Mouse (Mus musculus) stomach, embryonic 15.5 days (tissue): ENCODE data around the gene Utp6. TPM values are rescaled to one million over a fixed set of nuclear protein-coding genes. Genes with fewer than 3 reads are reported as not detected.
"Not testable (repeated sequence)": the region's sequence is repeated elsewhere in the genome, so short reads cannot be mapped to it uniquely, and the experiment has no call there.

Experiments
- ATAC-seq: fragments of 200-750 bp; cut with Nextera tagmentation; 2 replicates; pipeline ENCODE4 v1.8.0; 2017; ENCODE audit warnings: low read depth, moderate number of reproducible peaks, moderate TSS enrichment; ENCODE audit not compliant: insufficient read depth, low FRiP score
- H3K27ac ChIP-seq: fragments of 300-500 bp; sonication (generic); 2 replicates; pipeline ENCODE4 v1.5.1; 2015; ENCODE audit warnings: mild to moderate bottlenecking, inconsistent platforms
- H3K27me3 ChIP-seq: fragments of 300-500 bp; sonication (generic); replicated peaks from 2 replicates; pipeline ENCODE4 v1.6.1; 2015; ENCODE audit warnings: inconsistent platforms
- H3K36me3 ChIP-seq: fragments of 300-500 bp; sonication (generic); 2 replicates; pipeline ENCODE4 v1.6.1; 2015; ENCODE audit warnings: inconsistent platforms
- H3K4me1 ChIP-seq: fragments of 300-500 bp; sonication (generic); 2 replicates; pipeline ENCODE4 v1.6.1; 2015; ENCODE audit warnings: inconsistent platforms
- H3K4me2 ChIP-seq: fragments of 300-500 bp; sonication (generic); 2 replicates; pipeline ENCODE4 v1.6.1; 2015; ENCODE audit warnings: mild to moderate bottlenecking, inconsistent platforms
- H3K4me3 ChIP-seq: fragments of 300-500 bp; sonication (generic); replicated peaks from 2 replicates; pipeline ENCODE4 v1.5.1; 2015; ENCODE audit warnings: inconsistent platforms
- H3K9ac ChIP-seq: fragments of 300-500 bp; sonication (generic); 2 replicates; pipeline ENCODE4 v1.6.1; 2015; ENCODE audit warnings: inconsistent platforms
- H3K9me3 ChIP-seq: fragments of 300-500 bp; sonication (generic); 2 replicates; pipeline ENCODE4 v1.6.1; 2016; ENCODE audit warnings: inconsistent platforms
- WGBS: fragments of 180-500 bp; shearing (Covaris S2); methylation state at CpG from one replicate; pipeline ENCODE4 v1.1.7; 2015; 5-methylcytosine and 5-hydroxymethylcytosine counted together
- polyA plus RNA-seq: library from polyadenylated mRNA; unstranded; fragments of >200 nt; fragmentation: Nextera tagmentation; extraction: Ambion mirVana; gene quantifications from 2 replicates; pipeline ENCODE4 v1.2.1, GENCODE M21; 2015

Gene Utp6
- 41.9 and 46.3 TPM in 2 replicates for polyA plus RNA-seq

- 0 out of 2 replicates have a peak, but pooled peaks cover 2% of the 10 kb centered on the region for H3K4me1 ChIP-seq
- no peaks in the 10 kb centered on the region for H3K9me3 ChIP-seq
- peaks cover 20% of the 10 kb centered on the region for H3K36me3 ChIP-seq
- peak within 1 kb of the TSS; percentile 71 for H3K4me2 ChIP-seq
- ATAC-seq = peak; percentile 92
- WGBS = under 1% methylated on average over 46 of the region's 46 CpGs
- peak within 1 kb of the TSS; percentile 77 for H3K27ac ChIP-seq
- H3K4me3 ChIP-seq = peak within 1 kb of the TSS; percentile 68
- no peaks in the 10 kb centered on the region for H3K27me3 ChIP-seq
- H3K9ac ChIP-seq = peak within 1 kb of the TSS; percentile 67
Measured at GRCm38 (mm10) chr11:79962125-79962876, at the start of gene Utp6. Gene Utp6, minus strand, starts transcription at chr11:79962390.

- ATAC-seq = no peak
- WGBS = 3% methylated on average over 7 of the region's 7 CpGs
- H3K4me3 ChIP-seq = peak overlapping the region; percentile 89
- no peaks in the 10 kb centered on the region for H3K9me3 ChIP-seq
- H3K27ac ChIP-seq = no peak overlapping the region
- H3K9ac ChIP-seq = peak overlapping the region; percentile 88
- no peaks in the 10 kb centered on the region for H3K4me1 ChIP-seq
- H3K27me3 ChIP-seq = no peaks in the 10 kb centered on the region
- no peaks in the 10 kb centered on the region for H3K36me3 ChIP-seq
- H3K4me2 ChIP-seq = peak overlapping the region; percentile 60
Measured at GRCm38 (mm10) chr11:79994271-79994988, 32.2 kb upstream of the Utp6 start.

DNA sequence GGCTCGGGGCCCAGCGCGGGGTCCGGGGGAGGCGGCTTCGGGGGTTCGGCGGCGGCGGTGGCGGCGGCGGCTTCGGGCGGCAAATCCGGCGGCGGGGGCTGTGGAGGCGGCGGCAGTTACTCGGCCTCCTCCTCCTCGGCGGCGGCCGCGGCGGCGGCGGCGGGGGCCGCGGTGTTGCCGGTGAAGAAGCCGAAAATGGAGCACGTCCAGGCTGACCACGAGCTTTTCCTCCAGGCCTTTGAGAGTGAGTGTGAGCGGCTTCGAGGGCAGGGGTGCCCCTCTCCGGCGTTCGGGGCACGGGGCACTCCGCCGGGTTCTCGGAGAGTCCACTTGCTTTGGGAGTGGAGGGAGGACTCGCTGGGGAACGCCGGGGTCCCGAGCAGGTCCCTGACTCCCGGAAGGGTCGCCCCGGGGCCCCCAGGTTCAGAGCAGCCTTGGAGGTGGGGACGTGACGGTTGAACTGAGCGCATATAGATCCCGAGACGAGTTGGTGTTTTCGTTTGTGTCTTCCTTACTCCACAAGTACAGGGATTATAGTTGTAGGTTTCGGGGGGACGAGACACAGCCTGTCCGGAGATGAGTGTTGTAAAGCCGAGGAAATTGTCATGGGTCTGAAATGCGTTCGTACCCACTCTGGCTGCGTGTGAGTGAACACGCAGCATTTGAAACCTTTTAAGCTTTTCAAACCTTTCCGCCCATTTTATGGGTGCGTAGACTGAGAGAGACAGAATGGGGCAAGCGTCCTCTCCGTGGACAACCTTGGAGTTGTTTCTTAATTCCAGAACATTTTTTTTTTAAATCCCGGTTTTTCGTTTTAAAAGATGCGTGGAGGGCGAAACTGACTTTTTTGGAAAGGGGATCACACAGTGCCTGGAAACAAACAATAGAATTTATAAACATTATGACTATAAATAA lies 31.4 kb upstream of the Utp6 start:
- Histone ChIP-seq H3K9me3 (no peaks in the 10 kb centered on the region), H3K27me3 (no peaks in the 10 kb centered on the region), H3K9ac (peak overlapping the region; percentile 88), H3K4me2 (peak overlapping the region; percentile 60), H3K36me3 (no peaks in the 10 kb centered on the region), H3K4me3 (peak overlapping the region; percentile 89), H3K4me1 (no peaks in the 10 kb centered on the region), H3K27ac (peak overlapping the region; percentile 99)
- peak; percentile 25; the same call in 1 of the 2 replicates for ATAC-seq
- under 1% methylated on average over 42 of the region's 74 CpGs for WGBS

GRCm38 (mm10) chr11:79992592-79993355 lies 30.6 kb upstream of the Utp6 start, which contains the start of gene Suz12:
Gene Suz12, plus strand, starts transcription at chr11:79993106.
- Histone ChIP-seq H3K36me3 (no peaks in the 10 kb centered on the region), H3K9me3 (no peaks in the 10 kb centered on the region), H3K4me1 (no peaks in the 10 kb centered on the region), H3K9ac (peak within 1 kb of the TSS; percentile 88), H3K4me2 (peak within 1 kb of the TSS; percentile 80), H3K27ac (peak within 1 kb of the TSS; percentile 99), H3K27me3 (no peaks in the 10 kb centered on the region), H3K4me3 (peak within 1 kb of the TSS; percentile 89)
- ATAC-seq = peak; percentile 95
- WGBS = under 1% methylated on average over 69 of the region's 74 CpGs

GRCm38 (mm10) chr11:79992035-79992591 lies 29.9 kb upstream of the Utp6 start:
- no peaks in the 10 kb centered on the region for H3K36me3 ChIP-seq
- peak overlapping the region; percentile 60 for H3K9ac ChIP-seq
- no peak for ATAC-seq
- H3K27ac ChIP-seq = peak overlapping the region; percentile 94
- peak overlapping the region; percentile 89 for H3K4me3 ChIP-seq
- peak overlapping the region; percentile 80 for H3K4me2 ChIP-seq
- 22% methylated on average over 21 of the region's 21 CpGs for WGBS
- H3K9me3 ChIP-seq = no peaks in the 10 kb centered on the region
- H3K27me3 ChIP-seq = no peaks in the 10 kb centered on the region
- H3K4me1 ChIP-seq = no peaks in the 10 kb centered on the region

DNA sequence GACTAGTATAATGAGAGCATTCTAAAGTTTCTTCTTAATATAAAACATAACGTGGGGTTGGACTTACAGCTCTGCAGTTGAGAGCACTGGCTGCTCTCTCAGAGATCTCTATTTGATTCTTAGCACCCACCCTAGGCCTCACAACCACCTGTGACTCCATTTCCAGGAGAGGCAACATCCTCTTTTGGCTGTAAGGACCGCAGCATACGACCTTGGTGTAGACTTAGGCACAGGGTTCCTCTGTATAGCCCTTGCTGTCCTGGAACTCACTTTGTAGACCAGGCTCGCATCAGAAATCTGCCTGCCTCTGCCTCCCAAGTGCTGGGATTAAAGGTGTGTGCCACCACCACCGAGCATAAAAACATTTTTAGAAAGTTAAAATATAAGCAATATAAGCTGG lies 29.4 kb upstream of the Utp6 start:
- WGBS = 91% methylated on average over 5 of the region's 5 CpGs

GRCm38 (mm10) chr11:79990120-79990519 lies 27.9 kb upstream of the Utp6 start:
- Histone ChIP-seq H3K27ac (no peak overlapping the region), H3K4me3 (no peak overlapping the region), H3K9me3 (no peaks in the 10 kb centered on the region), H3K4me2 (no peak overlapping the region), H3K36me3 (no peaks in the 10 kb centered on the region), H3K9ac (no peak overlapping the region), H3K4me1 (no peaks in the 10 kb centered on the region), H3K27me3 (no peaks in the 10 kb centered on the region)
- WGBS = 78% methylated on average over 2 of the region's 2 CpGs
- ATAC-seq = no peak

More for the DNA sequence above, 29.4 kb upstream of the Utp6 start:
- no peak for ATAC-seq
- Histone ChIP-seq H3K36me3 (no peaks in the 10 kb centered on the region), H3K4me1 (no peaks in the 10 kb centered on the region), H3K4me2 (no peak overlapping the region), H3K27me3 (no peaks in the 10 kb centered on the region), H3K9me3 (no peaks in the 10 kb centered on the region), H3K27ac (no peak overlapping the region), H3K9ac (no peak overlapping the region), H3K4me3 (no peak overlapping the region)

GRCm38 (mm10) chr11:79987896-79988295 lies 25.7 kb upstream of the Utp6 start:
- no peak for ATAC-seq
- WGBS = 88% methylated on average over 3 of the region's 3 CpGs
- Histone ChIP-seq H3K9ac (no peak overlapping the region), H3K4me1 (no peaks in the 10 kb centered on the region), H3K27me3 (no peaks in the 10 kb centered on the region), H3K4me2 (no peak overlapping the region), H3K9me3 (no peaks in the 10 kb centered on the region), H3K4me3 (no peak overlapping the region), H3K36me3 (no peaks in the 10 kb centered on the region), H3K27ac (no peak overlapping the region)

- no peaks in the 10 kb centered on the region for H3K9me3 ChIP-seq
- ATAC-seq = no peak
- WGBS = 68% methylated on average over 4 of the region's 4 CpGs
- no peak overlapping the region for H3K9ac ChIP-seq
- H3K4me2 ChIP-seq = no peak overlapping the region
- H3K4me3 ChIP-seq = no peak overlapping the region
- H3K36me3 ChIP-seq = no peaks in the 10 kb centered on the region
- H3K27me3 ChIP-seq = no peaks in the 10 kb centered on the region
- H3K4me1 ChIP-seq = no peaks in the 10 kb centered on the region
- H3K27ac ChIP-seq = no peak overlapping the region
Measured at GRCm38 (mm10) chr11:79986886-79987285, 24.7 kb upstream of the Utp6 start.

GRCm38 (mm10) chr11:79977747-79978146 lies 15.6 kb upstream of the Utp6 start:
- H3K9me3 ChIP-seq, H3K9ac ChIP-seq, H3K4me3 ChIP-seq, ATAC-seq, H3K36me3 ChIP-seq, H3K4me2 ChIP-seq, H3K27ac ChIP-seq, H3K4me1 ChIP-seq: not testable (repeated sequence)
- 83% methylated on average over 3 of the region's 4 CpGs for WGBS
- peaks cover 14% of the 10 kb centered on the region for H3K27me3 ChIP-seq

DNA sequence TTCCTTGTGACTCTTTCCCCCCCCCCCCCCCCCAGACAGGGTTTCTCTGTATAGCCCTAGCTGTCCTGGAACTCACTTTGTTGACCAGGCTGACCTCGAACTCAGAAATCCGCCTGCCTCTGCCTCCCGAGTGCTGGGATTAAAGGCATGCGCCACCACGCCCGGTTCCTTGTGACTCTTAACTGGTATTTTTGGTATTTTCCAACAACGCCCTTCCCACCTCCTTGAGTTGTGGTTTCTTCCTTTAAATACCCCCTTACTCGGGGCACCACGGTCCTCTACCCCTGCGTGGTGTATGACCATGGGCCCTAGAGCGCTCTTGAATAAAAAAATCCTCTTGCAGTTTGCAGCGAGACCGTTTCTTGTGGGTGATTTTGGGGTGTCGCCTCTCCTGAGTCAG lies 14.9 kb upstream of the Utp6 start:
- H3K9ac ChIP-seq, H3K4me3 ChIP-seq, H3K27ac ChIP-seq, H3K4me2 ChIP-seq, ATAC-seq, H3K4me1 ChIP-seq, H3K9me3 ChIP-seq, H3K36me3 ChIP-seq: not testable (repeated sequence)
- WGBS = 92% methylated on average over 14 of the region's 14 CpGs
- H3K27me3 ChIP-seq = peaks cover 14% of the 10 kb centered on the region
